Mouse (Mus musculus) neural tube, embryonic 13.5 days (tissue): ENCODE measurements at regions not wholly inside any gene's neighbourhood (a gene's known extent, or its start where the extent isn't known, plus 50 kb on each side); places are given as distances from the start of the nearest gene placed in this dataset.
A peak's percentile ranks its signal among the peaks of the same experiment; 100 is the strongest.

Experiments
- ATAC-seq: fragments of 200-750 bp; cut with Nextera tagmentation; 2 replicates; pipeline ENCODE4 v1.8.0; 2017; ENCODE audit warnings: low read depth, mild to moderate bottlenecking, moderate TSS enrichment, moderate library complexity
- H3K27ac ChIP-seq: fragments of 300-500 bp; sonication (generic); replicated peaks from 2 replicates; pipeline ENCODE4 v1.5.1; 2015; ENCODE audit warnings: moderate library complexity, mild to moderate bottlenecking, inconsistent platforms
- H3K27me3 ChIP-seq: fragments of 300-500 bp; sonication (generic); 2 replicates; pipeline ENCODE4 v1.6.1; 2015; ENCODE audit warnings: mild to moderate bottlenecking, inconsistent platforms
- H3K36me3 ChIP-seq: fragments of 300-500 bp; sonication (generic); 2 replicates; pipeline ENCODE4 v1.6.1; 2015; ENCODE audit warnings: mild to moderate bottlenecking, inconsistent platforms
- H3K4me1 ChIP-seq: fragments of 300-500 bp; sonication (generic); replicated peaks from 2 replicates; pipeline ENCODE4 v1.6.1; 2015; ENCODE audit warnings: inconsistent platforms
- H3K4me2 ChIP-seq: fragments of 300-500 bp; sonication (generic); 2 replicates; pipeline ENCODE4 v1.6.1; 2015; ENCODE audit warnings: inconsistent platforms, mild to moderate bottlenecking, moderate library complexity
- H3K4me3 ChIP-seq: fragments of 300-500 bp; sonication (generic); 2 replicates; pipeline ENCODE4 v1.5.1; 2015; ENCODE audit warnings: mild to moderate bottlenecking, inconsistent platforms
- H3K9ac ChIP-seq: fragments of 300-500 bp; sonication (generic); 2 replicates; pipeline ENCODE4 v1.6.1; 2015; ENCODE audit warnings: moderate library complexity, mild to moderate bottlenecking, inconsistent platforms
- H3K9me3 ChIP-seq: fragments of 300-500 bp; sonication (generic); 2 replicates; pipeline ENCODE4 v1.6.1; 2016; ENCODE audit warnings: inconsistent platforms
- WGBS: fragments of 180-500 bp; shearing (Covaris S2); methylation state at CpG from one replicate; pipeline ENCODE4 v1.1.7; 2015; 5-methylcytosine and 5-hydroxymethylcytosine counted together

DNA sequence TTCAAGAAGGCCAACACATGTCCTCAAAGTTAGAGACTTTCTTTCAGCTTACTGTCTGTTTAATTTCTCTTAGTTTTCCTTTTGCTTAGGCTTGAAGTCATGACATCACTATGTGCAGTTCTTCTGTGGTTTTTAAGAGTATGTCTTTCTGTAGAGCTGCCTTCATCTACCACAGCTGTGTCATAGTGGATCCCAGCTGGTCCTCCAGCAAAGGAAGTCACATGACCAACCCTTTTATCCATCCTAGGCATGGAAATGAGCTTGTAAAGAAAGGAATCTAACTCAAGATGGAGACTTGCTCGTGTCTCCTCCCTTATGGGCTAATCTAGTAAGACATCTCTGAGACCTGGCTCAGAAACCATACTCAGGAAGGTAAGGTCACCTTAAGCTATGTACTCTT, 886.7 kb upstream of the Tenm2 start:
- no peak overlapping the region for H3K9ac ChIP-seq
- no peak overlapping the region for H3K4me3 ChIP-seq
- H3K4me2 ChIP-seq, result no peak overlapping the region
- H3K27me3 ChIP-seq, result no peaks in the 10 kb centered on the region
- 71% methylated on average over 1 of the region's 1 CpGs for WGBS
- H3K27ac ChIP-seq, result no peak overlapping the region
- H3K36me3 ChIP-seq, result no peaks in the 10 kb centered on the region
- no peaks in the 10 kb centered on the region for H3K9me3 ChIP-seq
- no peak for ATAC-seq
- no peaks in the 10 kb centered on the region for H3K4me1 ChIP-seq

DNA sequence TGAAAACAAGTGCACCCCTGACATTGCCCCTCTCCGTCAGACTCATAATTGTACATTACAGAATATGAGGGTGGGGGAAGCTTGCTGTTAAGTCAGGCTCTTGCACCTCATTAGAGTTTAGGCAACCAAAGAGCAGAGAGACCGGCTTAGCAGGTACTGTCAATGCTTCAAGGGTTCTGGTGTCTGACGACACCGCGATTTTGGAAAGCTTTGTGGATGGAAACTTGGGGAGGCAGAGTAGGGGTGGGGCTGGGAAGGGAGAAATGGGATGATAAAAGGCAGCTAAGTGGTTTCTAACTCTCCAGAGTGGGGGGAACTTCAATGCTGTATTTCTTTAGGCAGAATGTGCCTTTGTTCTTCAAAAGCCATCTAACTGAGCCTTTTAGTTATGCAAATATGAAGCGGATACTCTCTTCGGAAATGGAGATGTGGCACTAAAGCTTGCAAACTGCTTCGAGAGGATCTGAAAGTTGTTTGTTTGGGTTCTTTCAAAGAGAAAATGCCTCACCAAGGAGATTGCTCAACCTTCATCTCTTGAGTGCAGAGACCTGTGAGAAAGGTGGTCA, 885.4 kb upstream of the Tenm2 start:
- H3K9ac ChIP-seq, result no peak overlapping the region
- WGBS, result 23% methylated on average over 8 of the region's 8 CpGs
- no peak overlapping the region for H3K4me3 ChIP-seq
- H3K9me3 ChIP-seq, result no peaks in the 10 kb centered on the region
- no peaks in the 10 kb centered on the region for H3K27me3 ChIP-seq
- H3K36me3 ChIP-seq, result no peaks in the 10 kb centered on the region
- no peak for ATAC-seq
- H3K4me2 ChIP-seq, result no peak overlapping the region
- H3K27ac ChIP-seq, result no peak overlapping the region
- no peaks in the 10 kb centered on the region for H3K4me1 ChIP-seq

DNA sequence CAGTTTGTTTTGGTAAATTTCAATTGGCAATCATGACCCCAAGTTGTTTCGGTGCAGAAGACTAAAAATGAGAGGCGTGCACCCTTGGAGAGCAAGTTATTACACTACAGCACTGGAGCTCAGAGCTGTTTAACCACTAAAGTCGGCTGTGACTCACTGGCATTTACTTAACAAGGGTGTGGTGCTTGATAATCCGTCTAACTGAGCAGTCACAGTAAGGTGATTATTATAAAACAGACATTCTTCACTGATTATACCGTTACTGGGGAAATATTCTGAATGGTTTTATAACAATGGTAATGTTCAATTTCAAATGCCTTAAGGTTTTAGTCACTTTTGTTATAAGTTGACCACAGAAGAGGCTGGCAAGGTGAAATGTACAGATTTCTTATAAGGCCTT, 882.0 kb upstream of the Tenm2 start:
- no peaks in the 10 kb centered on the region for H3K27me3 ChIP-seq
- no peak overlapping the region for H3K27ac ChIP-seq
- no peak overlapping the region for H3K9ac ChIP-seq
- H3K9me3 ChIP-seq, result no peaks in the 10 kb centered on the region
- no peak for ATAC-seq
- H3K4me3 ChIP-seq, result no peak overlapping the region
- H3K36me3 ChIP-seq, result no peaks in the 10 kb centered on the region
- WGBS, result 81% methylated on average over 5 of the region's 5 CpGs
- no peaks in the 10 kb centered on the region for H3K4me1 ChIP-seq
- no peak overlapping the region for H3K4me2 ChIP-seq

DNA sequence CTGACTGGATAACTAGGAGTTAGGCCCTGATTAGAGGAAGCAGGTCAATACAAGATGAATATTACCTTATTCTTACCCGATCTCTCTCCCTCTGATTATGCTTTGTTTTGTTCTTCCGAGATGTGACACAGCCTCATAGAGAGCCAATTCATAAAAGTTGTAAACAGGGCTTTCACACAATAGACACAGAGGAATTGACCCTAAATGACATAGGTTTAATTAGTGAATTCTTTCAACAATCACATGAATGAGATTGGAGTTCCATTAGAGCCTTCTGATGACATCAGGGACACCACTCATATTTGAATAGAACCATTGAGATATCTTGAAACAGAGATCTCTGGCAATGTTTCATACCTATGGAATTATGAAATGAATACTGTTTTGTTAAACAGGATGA, 856.4 kb upstream of the Tenm2 start:
- H3K27me3 ChIP-seq, result no peaks in the 10 kb centered on the region
- no peaks in the 10 kb centered on the region for H3K36me3 ChIP-seq
- ATAC-seq, result no peak
- no peak overlapping the region for H3K27ac ChIP-seq
- no peak overlapping the region for H3K4me2 ChIP-seq
- H3K9ac ChIP-seq, result no peak overlapping the region
- no peak overlapping the region for H3K4me3 ChIP-seq
- H3K4me1 ChIP-seq, result no peaks in the 10 kb centered on the region
- 79% methylated on average over 2 of the region's 2 CpGs for WGBS
- no peaks in the 10 kb centered on the region for H3K9me3 ChIP-seq

DNA sequence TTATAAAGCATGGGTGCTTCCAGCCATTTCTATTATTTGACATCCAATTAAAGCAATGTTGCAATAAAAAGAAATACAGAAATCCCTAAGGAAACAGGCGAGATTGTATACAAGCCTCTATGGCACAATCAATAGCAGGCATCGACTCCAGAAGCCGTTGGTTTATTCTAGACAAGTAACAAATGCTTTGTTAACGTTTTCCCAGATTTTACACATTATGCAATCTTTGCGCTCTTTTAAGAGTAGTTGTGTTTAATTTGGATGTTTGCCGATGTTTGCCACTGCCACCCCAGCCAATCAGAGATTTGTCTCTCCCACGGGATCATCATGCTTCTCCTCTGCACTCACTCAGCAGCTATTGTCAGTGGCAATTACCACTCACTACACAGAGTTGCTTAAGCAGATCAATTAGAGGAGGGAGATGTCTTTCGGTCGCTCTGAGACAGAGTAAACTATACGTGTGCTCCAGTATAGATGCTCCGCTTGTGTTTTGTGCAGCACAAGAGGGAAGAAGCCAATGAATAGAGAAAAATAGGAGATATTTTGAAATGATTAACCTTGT, 839.5 kb upstream of the Tenm2 start:
- H3K27ac ChIP-seq, result no peak overlapping the region
- no peaks in the 10 kb centered on the region for H3K36me3 ChIP-seq
- H3K9ac ChIP-seq, result no peak overlapping the region
- ATAC-seq, result no peak
- H3K27me3 ChIP-seq, result no peaks in the 10 kb centered on the region
- peak overlapping the region; percentile 13; the same call in 1 of the 2 replicates for H3K4me2 ChIP-seq
- peaks cover 4% of the 10 kb centered on the region; the same call in 1 of the 2 replicates for H3K4me1 ChIP-seq
- no peak overlapping the region for H3K4me3 ChIP-seq
- H3K9me3 ChIP-seq, result no peaks in the 10 kb centered on the region
- 67% methylated on average over 11 of the region's 11 CpGs for WGBS

DNA sequence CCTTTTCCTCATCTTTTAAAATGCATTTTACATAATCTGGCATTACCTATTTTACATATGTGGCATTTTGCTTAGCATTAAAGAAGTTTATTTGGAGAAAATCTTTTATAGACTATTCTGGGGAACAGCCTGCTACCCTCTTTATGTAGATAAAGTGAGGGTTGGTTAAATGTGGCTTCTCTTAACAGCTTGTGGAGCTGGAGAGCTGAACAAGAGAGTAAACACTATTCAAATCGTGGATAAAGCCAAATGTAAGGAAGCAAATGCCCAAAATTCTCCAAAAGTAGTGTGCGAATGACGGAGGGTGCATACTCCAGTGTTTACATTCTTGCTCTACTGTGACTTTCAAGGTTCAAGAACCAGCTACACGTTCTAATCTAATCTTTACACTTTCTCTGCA, 833.9 kb upstream of the Tenm2 start:
- WGBS, result 81% methylated on average over 4 of the region's 4 CpGs

DNA sequence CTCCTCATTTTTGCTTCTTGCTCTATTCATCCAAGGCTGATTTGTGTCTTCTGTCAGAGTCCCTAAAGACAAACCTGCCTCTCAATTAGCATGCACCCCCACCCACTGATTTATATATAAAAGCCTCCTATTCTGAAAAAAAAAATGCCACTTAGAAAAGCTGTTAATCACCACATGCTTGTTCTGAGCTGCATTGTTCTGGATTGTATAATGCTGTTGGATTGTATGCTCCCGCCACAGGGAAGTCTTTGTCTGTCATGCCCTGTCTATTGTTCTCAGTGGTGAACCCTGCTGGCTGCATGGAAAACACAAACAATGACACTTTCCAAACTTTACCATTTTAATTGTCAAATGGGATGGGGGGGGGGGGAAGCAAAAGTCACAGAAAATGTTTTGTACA, 831.9 kb upstream of the Tenm2 start:
- WGBS, result 8% methylated on average over 1 of the region's 1 CpGs
- H3K4me1 ChIP-seq, result no peaks in the 10 kb centered on the region
- no peak overlapping the region for H3K4me3 ChIP-seq
- no peak for ATAC-seq
- H3K27me3 ChIP-seq, result peaks cover 5% of the 10 kb centered on the region
- H3K9me3 ChIP-seq, result no peaks in the 10 kb centered on the region
- H3K36me3 ChIP-seq, result no peaks in the 10 kb centered on the region
- H3K9ac ChIP-seq, result no peak overlapping the region
- H3K27ac ChIP-seq, result no peak overlapping the region
- no peak overlapping the region for H3K4me2 ChIP-seq

More for the DNA sequence above, 833.9 kb upstream of the Tenm2 start:
- Histone ChIP-seq H3K4me2 (no peak overlapping the region), H3K36me3 (no peaks in the 10 kb centered on the region), H3K9me3 (no peaks in the 10 kb centered on the region), H3K9ac (no peak overlapping the region), H3K27me3 (peaks cover 5% of the 10 kb centered on the region; the same call in 1 of the 2 replicates), H3K27ac (no peak overlapping the region), H3K4me3 (no peak overlapping the region), H3K4me1 (no peaks in the 10 kb centered on the region)
- no peak for ATAC-seq

DNA sequence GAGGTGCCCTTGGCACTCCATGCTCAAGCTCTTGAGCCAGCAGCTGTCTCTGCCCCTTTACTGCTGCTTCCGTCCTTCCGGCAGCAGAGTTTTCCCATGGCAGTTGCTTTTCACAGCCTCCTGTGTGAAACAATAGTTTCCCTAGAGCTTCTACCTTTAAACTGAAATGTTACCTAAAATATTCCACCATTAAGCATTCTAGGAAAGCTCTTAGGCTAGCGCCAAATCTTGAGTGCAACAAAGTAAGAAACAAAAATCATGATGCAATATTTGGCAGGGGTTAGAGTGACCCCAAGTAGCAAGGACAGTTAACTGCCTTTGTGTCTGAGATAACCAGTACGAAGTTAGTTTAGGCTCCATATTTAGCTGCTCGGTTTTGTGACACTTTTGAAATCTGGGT, 830.3 kb upstream of the Tenm2 start:
- H3K27ac ChIP-seq, result no peak overlapping the region
- H3K27me3 ChIP-seq, result peaks cover 5% of the 10 kb centered on the region
- WGBS, result 79% methylated on average over 5 of the region's 5 CpGs
- no peaks in the 10 kb centered on the region for H3K36me3 ChIP-seq
- no peak overlapping the region for H3K4me2 ChIP-seq
- no peaks in the 10 kb centered on the region for H3K4me1 ChIP-seq
- no peak overlapping the region for H3K9ac ChIP-seq
- no peak overlapping the region for H3K4me3 ChIP-seq
- H3K9me3 ChIP-seq, result no peaks in the 10 kb centered on the region
- ATAC-seq, result no peak

DNA sequence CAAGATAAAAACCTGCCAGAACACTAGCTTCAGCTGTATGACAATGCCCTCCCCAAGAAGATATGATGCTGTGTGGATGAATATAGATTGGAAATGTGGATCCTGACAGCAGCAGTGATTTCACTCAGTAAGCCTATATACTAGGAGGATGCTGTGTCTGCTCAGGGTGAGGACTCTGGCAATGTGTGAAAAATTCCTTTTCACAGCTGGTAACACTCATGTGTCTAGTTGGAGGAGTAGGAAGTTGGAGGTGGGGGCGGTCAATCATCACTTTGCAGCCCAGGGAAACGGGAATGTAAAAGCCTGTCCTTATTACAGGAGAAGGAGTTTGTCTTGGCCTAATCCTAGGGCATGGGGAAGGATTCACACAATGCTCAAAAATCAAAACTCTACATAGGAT, 824.3 kb upstream of the Tenm2 start:
- WGBS, result 88% methylated on average over 2 of the region's 2 CpGs
- H3K4me2 ChIP-seq, result no peak overlapping the region
- H3K4me3 ChIP-seq, result no peak overlapping the region
- no peaks in the 10 kb centered on the region; the same call in 1 of the 2 replicates for H3K27me3 ChIP-seq
- no peaks in the 10 kb centered on the region for H3K4me1 ChIP-seq
- no peak for ATAC-seq
- no peaks in the 10 kb centered on the region for H3K36me3 ChIP-seq
- H3K9ac ChIP-seq, result no peak overlapping the region
- no peaks in the 10 kb centered on the region for H3K9me3 ChIP-seq
- H3K27ac ChIP-seq, result no peak overlapping the region

DNA sequence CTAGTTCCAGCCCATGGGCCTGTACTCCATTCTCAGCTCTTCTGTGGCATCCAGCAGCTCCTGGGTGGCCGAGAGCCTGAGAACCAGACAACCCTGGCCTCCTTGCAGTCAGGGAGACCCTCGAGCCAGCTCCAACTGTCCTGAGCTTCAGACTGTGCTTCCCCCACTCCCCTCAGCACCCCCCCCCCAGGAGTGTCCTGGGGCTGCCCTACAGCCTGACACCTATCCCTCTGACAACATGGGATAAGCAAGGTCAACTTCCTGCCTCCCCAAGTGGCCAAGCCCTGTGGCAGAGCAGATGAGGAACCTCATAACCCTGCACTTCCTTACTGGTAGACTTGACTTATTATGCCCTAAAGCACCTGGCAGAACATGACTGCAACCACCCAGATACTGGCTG, 823.1 kb upstream of the Tenm2 start:
- Histone ChIP-seq H3K9me3 (no peaks in the 10 kb centered on the region), H3K36me3 (no peaks in the 10 kb centered on the region), H3K9ac (no peak overlapping the region), H3K4me1 (no peaks in the 10 kb centered on the region), H3K4me2 (no peak overlapping the region), H3K27ac (no peak overlapping the region), H3K27me3 (no peaks in the 10 kb centered on the region), H3K4me3 (no peak overlapping the region)
- no peak for ATAC-seq
- 68% methylated on average over 2 of the region's 2 CpGs for WGBS

DNA sequence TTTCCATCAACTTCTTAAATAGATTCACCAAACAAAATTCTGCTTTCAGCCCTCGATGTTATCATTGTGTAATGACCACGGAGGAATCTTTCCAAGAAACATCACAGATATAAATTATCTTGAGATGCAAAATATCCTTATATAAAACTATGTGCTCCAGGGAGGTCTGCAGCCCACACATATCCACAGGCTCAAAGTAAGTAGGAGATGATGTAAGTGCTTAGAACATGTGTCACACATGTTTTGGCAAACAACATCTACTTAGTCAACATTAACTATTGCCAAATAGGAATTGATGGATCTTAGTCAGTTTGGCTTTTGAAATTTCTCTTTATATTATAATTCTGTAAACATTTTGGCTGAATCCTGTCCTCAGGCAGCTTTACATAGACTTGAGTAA, 800.8 kb upstream of the Tenm2 start:
- Histone ChIP-seq H3K9me3 (no peaks in the 10 kb centered on the region), H3K9ac (no peak overlapping the region), H3K4me2 (no peak overlapping the region), H3K4me3 (no peak overlapping the region), H3K4me1 (no peaks in the 10 kb centered on the region), H3K27me3 (no peaks in the 10 kb centered on the region), H3K27ac (no peak overlapping the region), H3K36me3 (no peaks in the 10 kb centered on the region)
- 90% methylated on average over 2 of the region's 2 CpGs for WGBS
- no peak for ATAC-seq

DNA sequence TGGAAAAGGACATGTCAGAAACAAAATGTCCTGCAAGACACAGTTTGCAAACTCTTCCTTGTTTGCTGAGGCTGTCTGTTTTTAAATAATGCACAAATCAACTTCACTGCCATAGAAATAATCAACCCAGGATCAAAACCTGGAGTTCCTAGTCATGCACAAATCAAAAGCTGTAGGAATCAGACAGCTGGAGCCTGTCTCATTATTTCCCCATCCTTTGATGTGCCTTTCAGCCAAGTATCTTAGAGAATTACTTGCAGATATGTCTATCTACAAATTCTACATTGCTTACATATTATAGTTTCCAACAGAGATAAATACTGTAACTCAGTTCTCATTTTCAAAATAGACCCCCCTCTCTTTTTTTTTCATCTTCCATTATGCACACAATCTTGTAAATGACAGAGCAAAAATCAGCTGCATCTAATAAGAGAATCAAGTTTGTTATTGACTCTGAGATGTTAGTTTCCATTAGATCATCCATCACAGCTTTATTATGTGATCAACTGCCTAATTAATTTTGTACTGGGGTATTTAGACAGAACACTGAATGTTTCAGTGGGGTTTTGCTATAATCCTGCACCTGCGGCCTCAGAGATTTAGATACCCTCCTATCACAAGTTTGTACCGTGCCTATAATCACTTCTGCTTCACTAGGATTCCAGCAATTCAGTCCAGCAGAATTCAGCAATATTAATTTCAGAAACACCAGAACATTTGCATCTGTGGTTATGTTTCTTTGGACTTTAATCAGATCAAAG, 798.9 kb upstream of the Tenm2 start:
- Histone ChIP-seq H3K4me1 (no peaks in the 10 kb centered on the region), H3K27ac (no peak overlapping the region), H3K4me2 (no peak overlapping the region), H3K4me3 (no peak overlapping the region), H3K36me3 (no peaks in the 10 kb centered on the region), H3K27me3 (no peaks in the 10 kb centered on the region), H3K9me3 (no peaks in the 10 kb centered on the region), H3K9ac (no peak overlapping the region)
- ATAC-seq, result no peak
- 79% methylated on average over 2 of the region's 2 CpGs for WGBS

DNA sequence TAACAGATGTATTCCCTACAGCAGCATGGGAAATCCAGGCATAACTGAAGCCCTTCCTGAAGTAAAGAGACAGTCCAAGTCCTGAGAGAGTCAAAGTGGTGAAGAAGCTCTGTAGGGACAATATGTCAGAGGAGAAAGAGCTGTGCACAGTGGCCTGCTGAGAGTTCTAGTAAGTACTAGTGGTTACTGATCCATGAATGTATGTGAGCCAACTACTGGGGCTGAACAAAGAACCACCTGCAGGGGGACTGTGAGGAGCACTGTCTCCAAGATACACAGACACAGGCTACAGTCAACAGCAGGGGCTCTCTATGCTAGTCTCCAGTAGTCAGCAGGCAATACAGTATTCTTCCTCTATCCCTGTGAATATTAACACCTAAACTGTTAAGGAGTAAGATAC, 785.9 kb upstream of the Tenm2 start:
- Histone ChIP-seq H3K9me3 (no peaks in the 10 kb centered on the region), H3K9ac (no peak overlapping the region), H3K36me3 (no peaks in the 10 kb centered on the region), H3K4me3 (no peak overlapping the region), H3K27ac (no peak overlapping the region), H3K27me3 (no peaks in the 10 kb centered on the region), H3K4me2 (no peak overlapping the region), H3K4me1 (no peaks in the 10 kb centered on the region)
- no peak for ATAC-seq
